Mouse (Mus musculus) small intestine, adult 2 months (tissue): ENCODE measurements around the gene Rita1.

Source experiments
- CTCF ChIP-seq: fragments of 200-500 bp; IDR thresholded peaks from 2 replicates; pipeline ENCODE4 v1.5.1; 2012; ENCODE audit warnings: low read depth, mild to moderate bottlenecking, control low read depth, inconsistent platforms, low read length, moderate library complexity, mixed read lengths; ENCODE audit not compliant: insufficient replicate concordance, insufficient read length; ENCODE audit errors: extremely low read depth
- POLR2A ChIP-seq: fragments of 200-500 bp; IDR thresholded peaks from 2 replicates; pipeline ENCODE4 v1.6.1; 2012; ENCODE audit warnings: low read depth, mild to moderate bottlenecking, control low read depth, inconsistent platforms, low read length, moderate library complexity

- TF ChIP-seq POLR2A (no peak), CTCF (no peak)
These were observed 7.1 kb downstream of the Rita1 start for GRCm38 (mm10) chr5:120605241-120605661.
